Mouse (Mus musculus) midbrain, embryonic 11.5 days (tissue): ENCODE data around the gene Necap1. TPM values are rescaled to one million over a fixed set of nuclear protein-coding genes. Genes with fewer than 3 reads are reported as not detected.

Experiments used
- microRNA-seq: library from miRNA; unstranded; fragments of <30 nt; microRNA quantifications from one replicate; pipeline ENCODE4, GENCODE M21; 2017
- polyA plus RNA-seq: library from polyadenylated mRNA; unstranded; fragments of >200 nt; fragmentation: Nextera tagmentation; extraction: Ambion mirVana; gene quantifications from 2 replicates; pipeline ENCODE4 v1.2.1, GENCODE M21; 2014

Gene Necap1
- polyA plus RNA-seq, 1 experiment from 2014 or later = 64.1 TPM

Small RNA genes within 50 kb of the gene (microRNA-seq; reads per million reads assigned to microRNA genes)
- gene Mir7231 = not detected

Other genes with a start within 250 kb of the Necap1 start
- gene Dppa3, start 248.1 kb upstream of the Necap1 start, polyA plus RNA-seq = not detected in 2 replicates
- 0.22 TPM in 1 of 2 replicates, not detected in the other for gene Nanog, start 167.0 kb upstream of the Necap1 start, polyA plus RNA-seq
- 24.4 and 25.5 TPM in 2 replicates for gene Slc2a3, start 72.8 kb upstream of the Necap1 start, polyA plus RNA-seq
- 3.0 and 3.6 TPM in 2 replicates for gene Foxj2, start 54.6 kb upstream of the Necap1 start, polyA plus RNA-seq
- gene C3ar1, start 18.3 kb upstream of the Necap1 start, polyA plus RNA-seq = 2.0 and 2.4 TPM in 2 replicates
- 1.6 and 1.8 TPM in 2 replicates for gene Clec4a1, start 47.4 kb downstream of the Necap1 start, polyA plus RNA-seq
- 0.83 and 1.2 TPM in 2 replicates for gene Clec4a3, start 78.0 kb downstream of the Necap1 start, polyA plus RNA-seq
- not detected in 2 replicates for gene Clec4a4, start 115.9 kb downstream of the Necap1 start, polyA plus RNA-seq
- not detected in 2 replicates for gene Clec4b1, start 175.5 kb downstream of the Necap1 start, polyA plus RNA-seq
- gene Clec4a2, start 232.0 kb downstream of the Necap1 start, polyA plus RNA-seq = 0.89 and 2.5 TPM in 2 replicates